In the genomic region with DNA sequence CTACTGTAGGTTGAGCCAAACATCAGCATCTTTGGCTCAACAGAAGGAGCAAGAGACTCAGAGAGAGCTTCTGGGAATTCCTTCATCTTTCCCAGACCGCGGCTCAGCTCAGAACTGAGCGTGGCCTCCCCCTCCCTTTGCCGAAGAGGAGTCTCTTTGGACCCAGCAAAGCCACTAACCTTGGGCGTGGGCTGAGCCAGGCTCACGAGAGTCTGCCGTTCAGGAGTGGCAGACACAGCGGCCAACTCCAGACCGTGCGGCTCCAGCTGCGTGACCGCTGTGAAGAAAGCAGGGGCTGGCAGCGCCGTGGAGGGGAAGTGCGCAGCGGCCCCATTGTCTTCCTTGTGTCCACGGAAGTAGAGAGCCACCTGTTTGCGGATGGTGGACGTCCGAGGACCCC, we compare ENCODE assay signal across 13 mouse cellular contexts. TPM values are rescaled to one million over a fixed set of nuclear protein-coding genes. Genes with fewer than 3 reads are reported as not detected.
DNase-seq lines count a peak whose midpoint lies in the region; ATAC-seq and TF ChIP-seq lines count a peak whose summit lies in the region.
"Had no signal": no experiment of that assay in that cellular context is flagged by ENCODE, and none has a peak within 500 bp of the region (broad histone marks: within the 10 kb centered on the region; RNA-seq: fewer than 3 reads in every experiment).

No protein-coding gene starts in this region.

- no peak overlapping the region for H3K27ac ChIP-seq in heart, embryonic 11.5 days (ENCODE audit: low read depth, low read length)
- no peak overlapping the region for H3K27ac ChIP-seq in ES-E14 (ENCODE audit: insufficient read depth, low read depth, low read length, poor library complexity, severe bottlenecking)
- no peak overlapping the region for H3K27ac ChIP-seq in forebrain, embryonic 16.5 days (ENCODE audit: low read length)
- no peak overlapping the region for H3K27ac ChIP-seq in midbrain, embryonic 11.5 days (ENCODE audit: low read depth, low read length)
- H3K27ac ChIP-seq: layer of hippocampus, adult 2 months; stomach, embryonic 15.5 days had no signal

- no peak for ATAC-seq in heart, embryonic 11.5 days (replicated peaks; ENCODE audit: insufficient number of reproducible peaks, low FRiP score, low TSS enrichment)
- ATAC-seq in forebrain, embryonic 16.5 days: peak; percentile 24; the same call in 1 of the 2 replicates
- peak; percentile 38; the same call in 1 of the 2 replicates for ATAC-seq in midbrain, embryonic 11.5 days (ENCODE audit: low FRiP score)

- no peak for TF ChIP-seq CTCF in lung, adult 2 months (IDR thresholded peaks at IDR 0.05; ENCODE audit: insufficient read depth, low read length)

- no peak for DNase-seq in heart, postnatal 25 days (ENCODE audit: low spot score)
- DNase-seq in ES-E14 (ENCODE audit: low read depth, low spot score): no peak
- no peak for DNase-seq in midbrain, embryonic 11.5 days (ENCODE audit: low spot score, missing footprints)
- no peak for DNase-seq in spleen, adult 12 weeks (ENCODE audit: low spot score)
- DNase-seq in gastrocnemius, postnatal 36 days: no peak
- no peak for DNase-seq in lung, adult 2 months
- DNase-seq: cerebellum, adult 9-10 months; heart, postnatal 10 days had no signal

- H3K4me3 ChIP-seq in heart, embryonic 11.5 days (ENCODE audit: low read depth, low read length): no peak overlapping the region
- H3K4me3 ChIP-seq in ES-E14 (ENCODE audit: insufficient read depth in 1 of 2, low read depth in 1 of 2, low read length in 2 of 2, poor library complexity in 1 of 2, severe bottlenecking in 1 of 2): peak overlapping the region; percentile 14 to 46; a peak in 3 of 4 replicates
- H3K4me3 ChIP-seq in forebrain, embryonic 16.5 days (replicated peaks; ENCODE audit: low read length): peak overlapping the region; percentile 32
- H3K4me3 ChIP-seq in midbrain, embryonic 11.5 days (ENCODE audit: low read depth, low read length): no peak overlapping the region; the same call in 1 of the 2 replicates
- H3K4me3 ChIP-seq in lung, adult 2 months (replicated peaks; ENCODE audit: extremely low read depth, low read depth, low read length): no peak overlapping the region
- H3K4me3 ChIP-seq: layer of hippocampus, adult 2 months; stomach, embryonic 15.5 days had no signal

- no peak overlapping the region for H3K9ac ChIP-seq in heart, embryonic 11.5 days (ENCODE audit: low read depth, low read length)
- H3K9ac ChIP-seq in ES-E14 (ENCODE audit: insufficient read depth, low read depth, low read length, poor library complexity, severe bottlenecking): no peak overlapping the region
- H3K9ac ChIP-seq in forebrain, embryonic 16.5 days (replicated peaks; ENCODE audit: low read depth, low read length): peak overlapping the region; percentile 14
- H3K9ac ChIP-seq in midbrain, embryonic 11.5 days (ENCODE audit: low read length): no peak overlapping the region
- H3K9ac ChIP-seq: stomach, embryonic 15.5 days had no signal

- no peaks in the 10 kb centered on the region for H3K9me3 ChIP-seq in heart, embryonic 11.5 days (replicated peaks; ENCODE audit: control insufficient read depth, low read length)
- H3K9me3 ChIP-seq in ES-E14 (ENCODE audit: control insufficient read depth, insufficient read depth, low read depth, low read length): no peaks in the 10 kb centered on the region
- H3K9me3 ChIP-seq in forebrain, embryonic 16.5 days (ENCODE audit: control insufficient read depth, low read length): no peaks in the 10 kb centered on the region
- H3K9me3 ChIP-seq in midbrain, embryonic 11.5 days (ENCODE audit: control insufficient read depth, low read length): no peaks in the 10 kb centered on the region
- H3K9me3 ChIP-seq: stomach, embryonic 15.5 days had no signal

- 2% methylated on average over 20 of the region's 20 CpGs for WGBS in heart, embryonic 11.5 days (ENCODE audit: insufficient replicate concordance)
- WGBS in forebrain, embryonic 16.5 days: 10% methylated on average over 20 of the region's 20 CpGs
- WGBS in midbrain, embryonic 11.5 days: 3% methylated on average over 20 of the region's 20 CpGs
- under 1% methylated on average over 20 of the region's 20 CpGs for WGBS in lung, adult 2 months

- no peaks in the 10 kb centered on the region for H3K4me1 ChIP-seq in heart, embryonic 11.5 days (ENCODE audit: control insufficient read depth, insufficient read depth, low read length)
- H3K4me1 ChIP-seq in ES-E14 (ENCODE audit: control insufficient read depth in 2 of 2, insufficient read depth in 2 of 2, low read length in 2 of 2, poor library complexity in 1 of 2): peaks cover 0 to 5% of the 10 kb centered on the region in 2 experiments; a peak in 1 of 4 replicates
- H3K4me1 ChIP-seq in forebrain, embryonic 16.5 days (replicated peaks; ENCODE audit: control insufficient read depth, insufficient read depth, low read length): peaks cover 26% of the 10 kb centered on the region
- peaks cover 13% of the 10 kb centered on the region for H3K4me1 ChIP-seq in midbrain, embryonic 11.5 days (ENCODE audit: control insufficient read depth, insufficient read depth, low read length)
- peaks cover 3% of the 10 kb centered on the region; the same call in 1 of the 2 replicates for H3K4me1 ChIP-seq in lung, adult 2 months (ENCODE audit: control insufficient read depth, insufficient read depth, low read length)
- H3K4me1 ChIP-seq: stomach, embryonic 15.5 days had no signal

- no peak for TF ChIP-seq POLR2A in lung, adult 2 months (IDR thresholded peaks at IDR 0.05; ENCODE audit: borderline replicate concordance, extremely low read depth, low read depth, low read length)

- H3K36me3 ChIP-seq in heart, embryonic 11.5 days (ENCODE audit: control insufficient read depth, insufficient read depth, low read length): no peaks in the 10 kb centered on the region
- H3K36me3 ChIP-seq in ES-E14 (ENCODE audit: control insufficient read depth, insufficient read depth, low read length, poor library complexity, severe bottlenecking): no peaks in the 10 kb centered on the region
- H3K36me3 ChIP-seq in forebrain, embryonic 16.5 days (ENCODE audit: control insufficient read depth, insufficient read depth): no peaks in the 10 kb centered on the region
- peaks cover 4% of the 10 kb centered on the region for H3K36me3 ChIP-seq in midbrain, embryonic 11.5 days (ENCODE audit: control insufficient read depth, insufficient read depth, low read length)
- H3K36me3 ChIP-seq: stomach, embryonic 15.5 days had no signal

- intact Hi-C loops in heart, postnatal 25 days (cut with DNase I): no loop called here
- intact Hi-C loops in gastrocnemius, postnatal 36 days (cut with DNase I): no loop called here

- in situ Hi-C loops in ES-E14 (cut with MboI; ENCODE audit: low sequenced_read_pairs in 2 of 2, unreplicated experiment in 2 of 2): no loop called here

- peaks cover 90% of the 10 kb centered on the region for H3K27me3 ChIP-seq in heart, embryonic 11.5 days (ENCODE audit: control insufficient read depth, insufficient read depth, low read length)
- no peaks in the 10 kb centered on the region; the same call in 1 of the 2 replicates for H3K27me3 ChIP-seq in forebrain, embryonic 16.5 days (replicated peaks; ENCODE audit: control insufficient read depth, insufficient read depth, low read length)
- H3K27me3 ChIP-seq in midbrain, embryonic 11.5 days (ENCODE audit: control insufficient read depth, insufficient read depth, low read length): peaks cover 86% of the 10 kb centered on the region

- 0 out of 2 replicates have a peak overlapping the region, but pooled peaks have one; percentile 4 for H3K4me2 ChIP-seq in heart, embryonic 11.5 days
- H3K4me2 ChIP-seq in forebrain, embryonic 16.5 days (ENCODE audit: low read length): peak overlapping the region; percentile 60
- peak overlapping the region; percentile 1 for H3K4me2 ChIP-seq in midbrain, embryonic 11.5 days
- H3K4me2 ChIP-seq: stomach, embryonic 15.5 days had no signal

TF ChIP-seq in ES-E14, 5 proteins besides CTCF, POLR2A, EP300 and RAD21:
- no peak for TF ChIP-seq ZC3H11A (IDR thresholded peaks at IDR 0.05; ENCODE audit: borderline replicate concordance, low read depth, low read length)
- no peak for TF ChIP-seq MAFK (IDR thresholded peaks at IDR 0.05; ENCODE audit: insufficient read depth, low read depth, low read length)
- no peak for TF ChIP-seq ZNF384 (IDR thresholded peaks at IDR 0.05; ENCODE audit: low read depth, low read length)
- no peak for TF ChIP-seq CHD2 (IDR thresholded peaks at IDR 0.05; ENCODE audit: low read depth, low read length)
- TF ChIP-seq HCFC1 (IDR thresholded peaks at IDR 0.05; ENCODE audit: borderline replicate concordance, insufficient read depth, low read length): no peak

RNA-seq across cellular contexts. Expression of gene Nr2e1, which starts 10.9 kb away (rescaled TPM):
- 0.06 TPM in 1 of 2 replicates, not detected in the other for polyA plus RNA-seq in heart, embryonic 11.5 days (2014; fragmentation: Nextera tagmentation; extraction: Ambion mirVana)
- not detected for total RNA-seq in heart, postnatal 25 days (2021)
- total RNA-seq in ES-E14 (2012; rRNA removed): not detected in 2 replicates
- 31.2 and 33.8 TPM in 2 replicates for polyA plus RNA-seq in forebrain, embryonic 16.5 days (2015; fragmentation: Nextera tagmentation; extraction: Ambion mirVana)
- polyA plus RNA-seq in midbrain, embryonic 11.5 days (2014; fragmentation: Nextera tagmentation; extraction: Ambion mirVana): 32.2 and 32.6 TPM in 2 replicates
- not detected for total RNA-seq in gastrocnemius, postnatal 36 days (2021)
- not detected in 2 replicates for polyA plus RNA-seq in lung, adult 2 months (2012; rRNA removed)
- total RNA-seq: heart, postnatal 10 days; liver, adult 2 months had no signal
- polyA plus RNA-seq: liver, adult 2 months had no signal

RNA-seq across cellular contexts. Expression of gene Ostm1, which starts 11.1 kb away (rescaled TPM):
- 27.1 and 28.2 TPM in 2 replicates for polyA plus RNA-seq in heart, embryonic 11.5 days (2014; fragmentation: Nextera tagmentation; extraction: Ambion mirVana)
- total RNA-seq in heart, postnatal 25 days (2021): 10 to 100 TPM; 16.0 to 16.6 TPM
- total RNA-seq in ES-E14 (2012; rRNA removed): 19.7 and 23.7 TPM in 2 replicates
- 44.9 and 49.3 TPM in 2 replicates for polyA plus RNA-seq in forebrain, embryonic 16.5 days (2015; fragmentation: Nextera tagmentation; extraction: Ambion mirVana)
- polyA plus RNA-seq in midbrain, embryonic 11.5 days (2014; fragmentation: Nextera tagmentation; extraction: Ambion mirVana): 28.5 and 29.2 TPM in 2 replicates
- total RNA-seq in gastrocnemius, postnatal 36 days (2021): 10 to 100 TPM; 19.3 to 19.5 TPM
- 20.6 and 21.9 TPM in 2 replicates for polyA plus RNA-seq in lung, adult 2 months (2012; rRNA removed)

Comparison
In these comparisons a context has a peak if more than half of its experiments do, and no peak if none do; other contexts are left out.
1. H3K4me2 ChIP-seq: peak in every context shown above with its lines; median percentile 60 in forebrain, embryonic 16.5 days; 4 in heart, embryonic 11.5 days; 1 in midbrain, embryonic 11.5 days.
2. H3K4me3 ChIP-seq: peak in ES-E14 (2 of 2) and forebrain, embryonic 16.5 days (single experiment); none in heart, embryonic 11.5 days (single experiment), midbrain, embryonic 11.5 days (single experiment) and lung, adult 2 months (single experiment).
3. RNA of gene Nr2e1, which starts 10.9 kb away (polyA plus RNA-seq): 32.2 to 32.6 TPM in midbrain, embryonic 11.5 days and 31.2 to 33.8 TPM in forebrain, embryonic 16.5 days; 0.06 TPM in heart, embryonic 11.5 days and not detected in lung, adult 2 months; every median in the first group is over 10 times any median in the second.